Mouse (Mus musculus) forebrain, postnatal 0 days (tissue): ENCODE results near the gene Cpxcr1. TPM values are rescaled to one million over a fixed set of nuclear protein-coding genes. Genes with fewer than 3 reads are reported as not detected.

Experiments used
- ATAC-seq: fragments of 200-750 bp; cut with Nextera tagmentation; 2 replicates; pipeline ENCODE4 v1.8.0; 2017; ENCODE audit warnings: mild to moderate bottlenecking, moderate library complexity
- DNase-seq: peaks from one replicate; pipeline ENCODE4 v3.0.0-alpha.2; 2015
- H3K27ac ChIP-seq: fragments of 300-500 bp; sonication (generic); 2 replicates; pipeline ENCODE4 v1.5.1; 2014; ENCODE audit warnings: low read depth, mild to moderate bottlenecking, antibody characterized with exemption, low read length, moderate library complexity, mixed read lengths
- H3K27me3 ChIP-seq: fragments of 300-500 bp; sonication (generic); 2 replicates; pipeline ENCODE4 v1.6.1; 2014; ENCODE audit warnings: mild to moderate bottlenecking, low read length, mixed read lengths; ENCODE audit not compliant: insufficient read depth
- H3K36me3 ChIP-seq: fragments of 300-500 bp; sonication (generic); 2 replicates; pipeline ENCODE4 v1.6.1; 2014; ENCODE audit warnings: mild to moderate bottlenecking, moderate library complexity; ENCODE audit not compliant: insufficient read depth
- H3K4me1 ChIP-seq: fragments of 300-500 bp; sonication (generic); 2 replicates; pipeline ENCODE4 v1.6.1; 2014; ENCODE audit warnings: antibody characterized with exemption; ENCODE audit not compliant: insufficient read depth
- H3K4me2 ChIP-seq: fragments of 300-500 bp; sonication (generic); 2 replicates; pipeline ENCODE4 v1.6.1; 2014; ENCODE audit warnings: low read depth, mild to moderate bottlenecking, moderate library complexity
- H3K4me3 ChIP-seq: fragments of 300-500 bp; sonication (generic); 2 replicates; pipeline ENCODE4 v1.5.1; 2014; ENCODE audit warnings: low read depth, low read length, mixed read lengths
- H3K9ac ChIP-seq: fragments of 300-500 bp; sonication (generic); 2 replicates; pipeline ENCODE4 v1.6.1; 2014; ENCODE audit warnings: mild to moderate bottlenecking
- H3K9me3 ChIP-seq: fragments of 300-500 bp; sonication (generic); 2 replicates; pipeline ENCODE4 v1.6.1; 2016; ENCODE audit warnings: low read length
- CTCF ChIP-seq: sonication (generic); IDR thresholded peaks from 2 replicates; pipeline ENCODE4 v1.5.1; 2016; ENCODE audit warnings: antibody characterized with exemption, control low read depth, low read depth
- polyA plus RNA-seq: library from polyadenylated mRNA; unstranded; fragments of >200 nt; fragmentation: Nextera tagmentation; extraction: Ambion mirVana; gene quantifications from 2 replicates; pipeline ENCODE4 v1.2.1, GENCODE M21; 2015
- total RNA-seq: library from RNA; depleted of rRNA; stranded (reverse); fragments of >200 nt; gene quantifications from 2 replicates; pipeline ENCODE4 v1.2.3, GENCODE M21; 2014; rRNA removed

Cpxcr1 gene
- total RNA-seq (not detected in 2 replicates), polyA plus RNA-seq (not detected in 2 replicates)

GRCm38 (mm10) chrX:116448644-116449043 lies at the start of gene Cpxcr1:
TSS of gene Cpxcr1 (plus strand) at chrX:116448944.
- Histone ChIP-seq H3K36me3 (no peaks in the 10 kb centered on the region), H3K4me3 (no peak within 1 kb of the TSS), H3K27me3 (no peaks in the 10 kb centered on the region), H3K4me1 (no peaks in the 10 kb centered on the region), H3K4me2 (no peak within 1 kb of the TSS), H3K9me3 (no peaks in the 10 kb centered on the region), H3K27ac (no peak within 1 kb of the TSS), H3K9ac (no peak within 1 kb of the TSS)
- TF ChIP-seq CTCF: no peak
- no peak for DNase-seq
- no peak for ATAC-seq

Other genes starting within 250 kb of the Cpxcr1 start
- not detected in 2 replicates for gene H2afb2, start 232.2 kb downstream of the Cpxcr1 start, total RNA-seq
- gene H2afb2, start 232.2 kb downstream of the Cpxcr1 start, polyA plus RNA-seq: not detected in 2 replicates